Mouse (Mus musculus) small intestine, adult 2 months (tissue): ENCODE data around the gene Fryl.

Experiments used
- CTCF ChIP-seq: fragments of 200-500 bp; IDR thresholded peaks from 2 replicates; pipeline ENCODE4 v1.5.1; 2012; ENCODE audit warnings: low read depth, mild to moderate bottlenecking, control low read depth, inconsistent platforms, low read length, moderate library complexity, mixed read lengths; ENCODE audit not compliant: insufficient replicate concordance, insufficient read length; ENCODE audit errors: extremely low read depth
- POLR2A ChIP-seq: fragments of 200-500 bp; IDR thresholded peaks from 2 replicates; pipeline ENCODE4 v1.6.1; 2012; ENCODE audit warnings: low read depth, mild to moderate bottlenecking, control low read depth, inconsistent platforms, low read length, moderate library complexity

GRCm38 (mm10) chr5:73153802-73154465 lies 102.5 kb downstream of the Fryl start:
- no peak for TF ChIP-seq POLR2A
- TF ChIP-seq CTCF: no peak
